Mouse (Mus musculus) ES-Bruce4 (cell line): ENCODE results near the gene Lgmn. TPM values are rescaled to one million over a fixed set of nuclear protein-coding genes. Genes with fewer than 3 reads are reported as not detected.

Source experiments
- H3K27ac ChIP-seq: 2 replicates; pipeline ENCODE4 v1.5.1; 2012; ENCODE audit warnings: low read length, inconsistent platforms; ENCODE audit not compliant: insufficient read depth
- H3K27me3 ChIP-seq: 2 replicates; pipeline ENCODE4 v1.6.1; 2012; ENCODE audit warnings: mild to moderate bottlenecking, low read length, inconsistent platforms; ENCODE audit not compliant: control insufficient read depth, poor library complexity, insufficient read depth, severe bottlenecking
- H3K36me3 ChIP-seq: 2 replicates; pipeline ENCODE4 v1.6.1; 2012; ENCODE audit warnings: inconsistent platforms, mild to moderate bottlenecking, low read length, moderate library complexity; ENCODE audit not compliant: control insufficient read depth, poor library complexity, insufficient read depth, severe bottlenecking
- H3K4me1 ChIP-seq: one replicate; pipeline ENCODE4 v1.8.1; 2011; ENCODE audit warnings: low read length; ENCODE audit not compliant: control insufficient read depth, insufficient read depth
- H3K4me3 ChIP-seq: 2 replicates; pipeline ENCODE4 v1.5.1; 2011; ENCODE audit warnings: low read depth, mild to moderate bottlenecking, low read length
- H3K9ac ChIP-seq: 2 replicates; pipeline ENCODE4 v1.6.1; 2012; ENCODE audit warnings: low read depth, mild to moderate bottlenecking, inconsistent platforms; ENCODE audit not compliant: poor library complexity, severe bottlenecking
- H3K9me3 ChIP-seq: replicated peaks from 2 replicates; pipeline ENCODE4 v1.6.1; 2012; ENCODE audit warnings: mild to moderate bottlenecking, low read length, inconsistent platforms; ENCODE audit not compliant: control insufficient read depth, poor library complexity, insufficient read depth, severe bottlenecking
- CTCF ChIP-seq: IDR thresholded peaks from one replicate; pipeline ENCODE4 v1.8.1; 2011; ENCODE audit warnings: low read depth, low read length
- EP300 ChIP-seq: IDR thresholded peaks from 2 replicates; pipeline ENCODE4 v1.6.1; 2011; ENCODE audit warnings: low read depth, low read length; ENCODE audit not compliant: insufficient read depth
- POLR2A ChIP-seq: IDR thresholded peaks from one replicate; pipeline ENCODE4 v1.8.1; 2011; ENCODE audit warnings: low read length; ENCODE audit not compliant: insufficient read depth
- polyA plus RNA-seq: library from polyadenylated mRNA; stranded (reverse); fragments of >200 nt; gene quantifications from 2 replicates; pipeline ENCODE4 v1.2.4, GENCODE M21; 2011; ENCODE audit warnings: low read depth; ENCODE audit not compliant: missing spikeins, insufficient read depth, insufficient read length

Gene Lgmn
- polyA plus RNA-seq, 1 experiment = 81.1 TPM

DNA sequence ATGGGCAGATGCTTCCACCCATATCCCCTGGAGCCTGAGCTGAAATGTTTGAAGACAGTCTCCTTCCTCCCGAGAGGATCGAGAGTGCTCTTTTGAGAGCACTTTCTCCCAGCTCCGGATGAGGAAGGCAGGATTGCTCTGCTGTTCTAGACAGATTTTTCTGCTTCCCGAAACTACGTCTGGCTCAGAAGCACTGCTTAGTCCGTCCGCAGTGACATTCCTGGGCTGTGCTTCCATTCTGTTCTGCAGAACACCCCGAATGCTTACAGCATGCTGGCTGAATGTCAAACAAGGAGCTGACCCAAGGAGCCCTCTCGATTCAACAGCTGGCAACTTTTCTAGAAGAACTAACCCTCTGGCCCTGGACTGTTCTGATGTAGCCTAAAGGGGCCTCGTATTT lies 10.8 kb upstream of the Lgmn start:
- Histone ChIP-seq H3K4me3 (no peak overlapping the region), H3K4me1 (no peaks in the 10 kb centered on the region), H3K27me3 (no peaks in the 10 kb centered on the region), H3K9ac (no peak overlapping the region), H3K9me3 (no peaks in the 10 kb centered on the region), H3K27ac (no peak overlapping the region), H3K36me3 (no peaks in the 10 kb centered on the region)
- TF ChIP-seq CTCF (no peak), POLR2A (no peak), EP300 (no peak)

DNA sequence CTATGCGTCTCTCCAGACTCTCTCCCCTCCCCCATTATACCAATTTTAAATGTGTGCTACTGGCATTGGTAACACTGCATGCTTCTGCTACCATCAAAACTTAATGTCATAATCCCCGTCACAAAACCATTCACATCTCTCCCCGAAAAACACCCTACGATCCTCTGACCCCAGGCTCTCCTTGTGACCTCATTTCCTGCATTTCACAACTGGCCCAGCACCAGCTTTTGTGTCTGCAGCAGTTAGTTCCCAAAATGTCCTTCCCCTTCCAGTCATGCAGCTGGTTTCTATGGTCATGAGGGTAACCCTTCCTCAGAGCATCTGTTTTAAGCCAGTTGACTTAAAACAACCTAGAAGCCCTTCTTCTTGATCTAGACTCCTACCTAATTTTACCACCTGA lies 5.8 kb upstream of the Lgmn start:
- Histone ChIP-seq H3K27me3 (no peaks in the 10 kb centered on the region), H3K9me3 (no peaks in the 10 kb centered on the region)
- TF ChIP-seq EP300 = no peak
- no peak for TF ChIP-seq CTCF
- TF ChIP-seq POLR2A = no peak

DNA sequence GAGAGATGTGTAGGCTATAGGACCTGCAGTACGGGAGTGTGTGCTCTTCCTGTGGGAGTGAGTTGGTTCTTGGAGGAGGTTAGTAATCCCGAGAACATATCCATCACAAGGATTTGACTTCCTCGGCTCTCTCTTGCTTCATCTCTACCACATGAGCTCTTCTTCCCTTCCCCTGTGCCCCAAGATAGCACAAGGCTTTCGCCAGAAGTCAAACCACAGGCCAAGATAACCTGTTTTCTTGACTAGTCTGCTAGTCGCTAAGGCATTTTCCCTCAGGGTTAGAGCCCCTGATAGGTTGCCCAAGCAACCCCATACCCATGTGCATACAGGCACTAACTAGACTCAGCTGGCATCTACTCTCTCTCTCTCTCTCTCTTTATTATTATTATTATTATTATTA lies 4.1 kb upstream of the Lgmn start:
- H3K9me3 ChIP-seq = no peaks in the 10 kb centered on the region
- TF ChIP-seq CTCF = no peak
- no peak for TF ChIP-seq POLR2A
- no peak for TF ChIP-seq EP300
- no peaks in the 10 kb centered on the region for H3K4me1 ChIP-seq
- H3K9ac ChIP-seq = no peak overlapping the region
- no peak overlapping the region for H3K27ac ChIP-seq
- H3K27me3 ChIP-seq = no peaks in the 10 kb centered on the region
- H3K36me3 ChIP-seq = no peaks in the 10 kb centered on the region
- no peak overlapping the region for H3K4me3 ChIP-seq

More for the DNA sequence above, 5.8 kb upstream of the Lgmn start:
- no peak overlapping the region for H3K27ac ChIP-seq
- H3K9ac ChIP-seq = no peak overlapping the region
- H3K4me1 ChIP-seq = no peaks in the 10 kb centered on the region
- H3K4me3 ChIP-seq = no peak overlapping the region
- no peaks in the 10 kb centered on the region for H3K36me3 ChIP-seq

DNA sequence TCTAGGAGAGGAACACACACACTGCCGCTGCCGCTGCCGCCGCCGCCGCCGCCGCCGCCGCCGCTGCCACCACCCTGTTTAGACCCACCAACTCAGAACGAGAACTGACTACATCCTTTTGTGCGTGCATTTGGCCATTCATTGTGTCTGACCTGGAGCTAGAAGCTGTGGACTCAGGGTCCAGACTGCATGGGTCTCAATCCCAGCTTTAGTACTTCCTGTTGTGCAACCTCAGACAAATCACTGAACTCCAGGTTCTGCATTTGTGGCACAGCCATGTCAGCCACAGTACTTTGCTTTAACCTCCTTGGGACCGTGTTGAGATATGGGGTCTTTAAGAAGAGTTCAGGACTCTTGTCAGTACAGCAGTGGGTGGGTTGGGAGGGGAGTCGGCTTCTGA lies 3.0 kb upstream of the Lgmn start:
- Histone ChIP-seq H3K36me3 (no peaks in the 10 kb centered on the region), H3K27ac (no peak overlapping the region), H3K9ac (peak overlapping the region; percentile 42), H3K9me3 (no peaks in the 10 kb centered on the region), H3K27me3 (no peaks in the 10 kb centered on the region), H3K4me3 (peak overlapping the region; percentile 76), H3K4me1 (no peaks in the 10 kb centered on the region)
- TF ChIP-seq EP300 (no peak), POLR2A (no peak), CTCF (no peak)

DNA sequence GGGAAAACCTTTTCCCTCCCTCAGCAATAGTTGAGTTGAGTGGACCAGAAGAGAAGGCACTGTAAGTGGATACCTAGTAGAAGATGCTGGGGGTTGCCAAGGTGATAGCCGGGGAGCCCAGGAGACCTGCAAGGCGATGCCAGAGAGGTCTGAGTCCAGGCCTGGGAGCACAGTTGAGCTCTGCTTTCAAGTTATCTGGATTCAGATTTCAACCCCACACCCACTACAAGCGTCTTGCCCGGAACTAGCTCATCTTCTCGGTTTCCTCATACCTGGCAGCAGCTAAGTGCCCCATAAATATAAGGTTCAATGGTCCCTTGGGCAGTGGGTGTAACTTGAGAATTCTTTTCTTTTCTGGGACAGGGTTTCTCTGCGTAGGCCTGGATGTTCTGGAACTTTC lies 1.5 kb upstream of the Lgmn start:
- Histone ChIP-seq H3K4me3 (no peak overlapping the region), H3K9me3 (no peaks in the 10 kb centered on the region), H3K27ac (no peak overlapping the region), H3K9ac (no peak overlapping the region), H3K27me3 (no peaks in the 10 kb centered on the region), H3K36me3 (no peaks in the 10 kb centered on the region), H3K4me1 (no peaks in the 10 kb centered on the region)
- TF ChIP-seq CTCF (no peak), EP300 (no peak), POLR2A (no peak)

DNA sequence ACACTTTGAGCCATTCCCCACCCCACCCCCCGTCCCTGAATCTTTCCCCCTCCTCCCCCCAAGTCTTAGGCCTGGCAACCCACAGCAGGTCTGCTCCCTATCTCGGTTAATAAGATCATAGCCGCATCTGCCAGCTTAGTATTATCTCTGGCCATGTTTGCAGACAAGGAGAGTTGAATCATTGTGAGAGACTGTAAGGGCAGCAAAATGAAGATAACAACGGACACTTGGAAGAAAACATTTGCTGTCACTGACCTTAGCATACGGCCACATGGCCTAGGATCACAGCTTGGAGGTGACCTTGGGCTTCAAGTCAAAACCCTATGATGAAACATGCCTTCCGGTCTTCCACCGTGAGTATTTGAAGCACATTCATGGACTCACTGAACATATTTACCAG lies 938 bp upstream of the Lgmn start:
- no peaks in the 10 kb centered on the region for H3K27me3 ChIP-seq
- H3K9ac ChIP-seq = no peak overlapping the region
- H3K4me3 ChIP-seq = no peak overlapping the region
- no peak for TF ChIP-seq POLR2A
- TF ChIP-seq EP300 = no peak
- TF ChIP-seq CTCF = no peak
- H3K36me3 ChIP-seq = no peaks in the 10 kb centered on the region
- no peak overlapping the region for H3K27ac ChIP-seq
- no peaks in the 10 kb centered on the region for H3K4me1 ChIP-seq
- H3K9me3 ChIP-seq = no peaks in the 10 kb centered on the region
